Mouse (Mus musculus) thymus, adult 2 months (tissue): ENCODE measurements around the gene Crhr2.

Experiments used
- CTCF ChIP-seq: fragments of 200-500 bp; IDR thresholded peaks from 2 replicates; pipeline ENCODE4 v1.5.1; 2012; ENCODE audit warnings: mild to moderate bottlenecking, control low read depth, low read length, moderate library complexity, borderline replicate concordance; ENCODE audit not compliant: control insufficient read depth, poor library complexity, insufficient read depth; ENCODE audit errors: extremely low read depth
- POLR2A ChIP-seq: fragments of 200-500 bp; IDR thresholded peaks from 2 replicates; pipeline ENCODE4 v1.6.1; 2012; ENCODE audit warnings: mild to moderate bottlenecking, low read length, control low read depth, moderate library complexity; ENCODE audit not compliant: control insufficient read depth, poor library complexity, insufficient read depth; ENCODE audit errors: extremely low read depth

DNA sequence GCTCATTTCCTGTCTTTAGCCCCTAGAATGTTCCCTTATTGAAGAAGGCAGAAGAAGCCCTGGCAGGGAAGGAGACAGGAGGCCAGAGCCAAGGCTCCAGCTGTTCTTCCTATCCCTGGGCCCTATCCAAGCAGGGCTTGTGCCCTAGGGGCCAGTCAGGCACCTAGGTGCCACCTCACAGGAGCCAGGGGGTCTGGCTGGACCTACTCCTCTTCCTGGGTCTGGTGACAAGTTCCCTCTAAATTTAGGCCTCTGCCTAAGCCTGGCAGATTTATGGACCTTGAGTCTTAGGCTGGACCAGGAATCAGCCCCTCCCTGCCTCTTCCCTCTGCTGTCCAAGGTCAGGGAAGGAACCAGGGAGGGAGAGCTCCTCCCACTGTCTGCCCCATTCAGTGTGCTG is 4.4 kb downstream of the Crhr2 start:
- TF ChIP-seq POLR2A (no peak), CTCF (no peak)
